Mouse (Mus musculus) embryonic fibroblast, embryonic 13.5 days (primary cell): ENCODE results near the gene Magi2.

ENCODE experiments used
- CTCF ChIP-seq: IDR thresholded peaks from 2 replicates; pipeline ENCODE4 v1.5.1; 2011; ENCODE audit warnings: mild to moderate bottlenecking, control low read depth, low read length, moderate library complexity, borderline replicate concordance; ENCODE audit not compliant: insufficient read depth
- POLR2A ChIP-seq: IDR thresholded peaks from 2 replicates; pipeline ENCODE4 v1.6.1; 2011; ENCODE audit warnings: low read depth, mild to moderate bottlenecking, control low read depth, low read length, moderate library complexity

DNA sequence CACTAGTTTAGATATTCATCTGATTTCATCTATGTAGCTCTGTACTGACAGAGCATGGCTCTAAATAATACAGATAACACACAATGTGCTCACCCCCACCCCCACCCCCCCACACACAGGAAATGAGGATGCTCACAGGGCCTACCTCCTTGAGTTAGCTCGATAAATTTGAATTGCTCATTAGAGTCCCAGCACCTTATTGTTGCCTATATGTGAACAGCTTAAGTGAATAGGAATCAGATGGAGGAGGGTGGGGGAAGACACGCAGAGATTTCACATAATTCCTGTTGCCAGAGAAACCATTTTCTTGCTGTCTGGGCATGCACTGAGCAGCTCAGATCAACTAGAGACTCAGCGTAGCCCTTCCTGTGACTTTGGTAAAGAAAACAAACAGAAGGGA is 755.2 kb downstream of the Magi2 start:
- TF ChIP-seq CTCF: no peak
- no peak for TF ChIP-seq POLR2A
